Mouse (Mus musculus) gastrocnemius, adult 2 months (tissue): ENCODE results near the gene Cfap43. TPM values are rescaled to one million over a fixed set of nuclear protein-coding genes. Genes with fewer than 3 reads are reported as not detected.

Source experiments
- DNase-seq: peaks from one replicate; pipeline ENCODE4 v3.0.0; 2022
- H3K27ac ChIP-seq: fragments of 200-600 bp; 2 replicates; pipeline ENCODE4 v1.8.1; 2022; ENCODE audit warnings: mild to moderate bottlenecking
- H3K4me3 ChIP-seq: fragments of 200-600 bp; 2 replicates; pipeline ENCODE4 v1.8.1; 2022; ENCODE audit warnings: mild to moderate bottlenecking, moderate library complexity
- CTCF ChIP-seq: fragments of 200-600 bp; IDR thresholded peaks from 2 replicates; pipeline ENCODE4 v1.8.1; 2022; ENCODE audit warnings: antibody characterized with exemption, mild to moderate bottlenecking, moderate library complexity
- intact Hi-C: fragments of 180-260 bp; cut with DNase I; formaldehyde crosslinking; loops from one replicate; pipeline ENCODE4 v1.15.1; 2025
- total RNA-seq, 2 experiments: library from RNA; stranded (reverse); gene quantifications; 2 replicates each; pipeline ENCODE4 v1.2.3; 2021

The Cfap43 gene
- total RNA-seq, 2 experiments from 2014 or later, result 0.11 TPM; not detected in 1

- no peak for TF ChIP-seq CTCF
- H3K4me3 ChIP-seq, result peak overlapping the region; percentile 34
- no peak for DNase-seq
- H3K27ac ChIP-seq, result 0 out of 2 replicates have a peak overlapping the region, but pooled peaks have one; percentile 7
- intact Hi-C loops, result no loop called here
Observed at GRCm38 (mm10) chr19:47909387-47910116, 9.5 kb downstream of the Cfap43 start.

GRCm38 (mm10) chr19:47908961-47909371 is 10.1 kb downstream of the Cfap43 start:
- Histone ChIP-seq H3K27ac (no peak overlapping the region), H3K4me3 (no peak overlapping the region)
- no peak for TF ChIP-seq CTCF
- intact Hi-C loops, result no loop called here
- DNase-seq, result no peak

GRCm38 (mm10) chr19:47907596-47907995 is 11.5 kb downstream of the Cfap43 start:
- no peak overlapping the region for H3K4me3 ChIP-seq
- no peak for TF ChIP-seq CTCF
- no peak for DNase-seq
- no peak overlapping the region for H3K27ac ChIP-seq
- intact Hi-C loops, result no loop called here

DNA sequence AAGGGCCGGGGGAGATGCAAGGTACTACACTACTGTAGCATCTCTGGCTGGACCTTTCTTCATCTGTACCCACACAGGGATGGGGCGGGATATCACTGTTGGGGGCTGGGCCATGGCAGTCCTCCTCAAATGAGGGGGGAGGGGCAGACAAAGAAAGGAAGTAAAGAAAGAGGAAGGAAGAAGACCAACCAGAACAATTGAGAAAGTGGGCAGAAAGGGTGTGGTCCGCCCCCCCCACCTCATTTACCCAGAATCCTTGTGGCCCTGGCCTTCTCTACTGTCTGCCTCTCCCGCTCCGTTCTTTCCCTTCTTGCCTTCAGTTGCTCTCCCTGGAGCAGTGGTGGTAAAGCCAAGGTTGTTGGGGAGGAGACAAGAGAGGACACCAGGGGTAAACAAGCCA is 13.5 kb downstream of the Cfap43 start:
- DNase-seq, result no peak
- Histone ChIP-seq H3K27ac (no peak overlapping the region), H3K4me3 (no peak overlapping the region)
- intact Hi-C loops, result no loop called here
- no peak for TF ChIP-seq CTCF

GRCm38 (mm10) chr19:47905081-47905480 is 14.0 kb downstream of the Cfap43 start:
- intact Hi-C loops, result no loop called here
- Histone ChIP-seq H3K4me3 (no peak overlapping the region), H3K27ac (no peak overlapping the region)
- TF ChIP-seq CTCF, result no peak
- no peak for DNase-seq

DNA sequence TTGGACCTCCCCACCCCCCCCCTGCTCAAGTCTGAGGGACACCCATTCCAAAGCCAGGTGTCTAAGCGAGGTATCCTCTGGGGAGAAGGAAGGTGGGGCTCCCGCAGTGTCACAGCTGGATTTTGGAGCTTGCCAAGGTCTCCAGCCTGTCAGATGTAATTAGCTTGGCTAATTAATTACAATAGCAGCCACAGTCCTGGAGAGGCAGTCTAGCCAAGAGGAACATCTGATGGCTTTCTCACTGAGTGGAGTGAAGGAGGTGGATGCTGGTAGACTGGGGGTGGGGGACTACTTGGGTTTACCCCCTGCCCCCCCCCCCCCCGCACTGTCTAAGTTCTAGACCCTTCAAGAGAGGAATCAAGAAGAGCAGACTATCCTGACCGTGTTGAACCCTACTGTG is 15.4 kb downstream of the Cfap43 start:
- intact Hi-C loops, result no loop called here
- no peak for TF ChIP-seq CTCF
- Histone ChIP-seq H3K4me3 (no peak overlapping the region), H3K27ac (no peak overlapping the region)
- no peak for DNase-seq

DNA sequence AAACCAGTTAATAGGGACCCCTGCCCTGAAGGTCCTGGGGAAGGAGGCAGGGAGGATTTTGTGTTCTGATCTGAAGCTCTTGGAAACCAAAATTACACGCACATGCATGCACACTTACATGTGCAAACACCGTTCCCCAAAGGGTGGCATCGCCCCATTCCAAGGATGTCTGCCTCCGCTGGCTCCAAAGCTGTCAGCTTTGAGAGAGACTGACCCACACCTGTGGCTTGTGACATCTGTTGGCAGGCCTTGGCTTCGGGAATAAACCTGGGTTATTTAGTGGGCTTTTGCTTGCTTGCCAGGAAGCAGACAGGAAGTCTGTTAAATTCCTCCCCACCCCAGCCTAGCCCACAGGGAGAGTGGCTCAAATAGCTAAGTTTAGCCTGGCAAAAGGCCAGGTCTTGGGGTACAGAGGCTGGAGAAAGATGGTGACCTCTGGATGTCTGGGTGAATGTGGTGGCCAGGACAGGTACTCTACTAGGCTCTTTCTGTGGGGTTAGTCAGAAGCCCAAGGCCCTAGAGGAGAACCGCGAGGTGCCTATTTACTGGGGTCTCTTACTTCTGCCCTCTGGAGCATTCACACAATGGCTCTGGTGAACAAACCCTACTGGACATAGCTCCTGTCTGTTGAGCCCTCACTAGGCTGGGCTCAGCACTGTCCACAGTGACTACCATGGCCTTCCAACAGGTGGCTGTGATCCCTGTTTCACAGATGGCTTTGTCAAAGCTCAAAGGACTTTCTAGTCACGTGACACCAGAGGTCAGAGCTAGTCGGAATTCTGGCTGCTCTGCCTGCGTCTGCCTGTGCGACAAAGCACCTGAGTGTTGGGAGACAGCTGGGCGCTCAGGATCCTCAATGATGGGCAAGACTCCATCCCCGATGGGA is 16.5 kb downstream of the Cfap43 start:
- H3K4me3 ChIP-seq, result no peak overlapping the region
- intact Hi-C loops, result no loop called here
- H3K27ac ChIP-seq, result peak overlapping the region; percentile 51
- TF ChIP-seq CTCF, result no peak
- DNase-seq, result no peak

DNA sequence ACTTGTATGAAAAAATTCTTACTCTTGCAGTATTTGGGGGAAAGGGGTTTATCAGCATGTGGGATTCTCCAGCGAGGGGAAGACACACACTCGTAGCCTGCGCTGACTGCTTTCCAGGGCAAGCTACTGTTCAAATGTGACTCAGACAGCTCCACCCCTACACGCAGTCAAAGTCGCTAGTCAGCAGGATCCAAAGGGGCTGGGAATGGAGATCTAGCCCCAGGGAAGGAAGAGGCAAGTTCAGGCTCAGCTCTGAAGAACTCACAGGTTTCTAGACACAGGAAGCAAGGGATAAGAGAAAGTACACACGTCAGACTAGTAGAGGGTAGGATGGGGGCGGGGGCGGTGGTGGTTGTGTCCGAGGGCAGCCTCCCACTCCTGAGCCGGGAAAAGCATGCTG is 18.5 kb downstream of the Cfap43 start:
- intact Hi-C loops, result no loop called here
- DNase-seq, result no peak

GRCm38 (mm10) chr19:47900012-47900411 is 19.1 kb downstream of the Cfap43 start:
- peak; percentile 6; the same call in 1 of the 2 replicates for TF ChIP-seq CTCF
- H3K27ac ChIP-seq, result no peak overlapping the region
- intact Hi-C loops, result no loop called here
- no peak for DNase-seq
- no peak overlapping the region for H3K4me3 ChIP-seq

More for the DNA sequence above, 18.5 kb downstream of the Cfap43 start:
- no peak for TF ChIP-seq CTCF
- Histone ChIP-seq H3K4me3 (no peak overlapping the region), H3K27ac (no peak overlapping the region)

DNA sequence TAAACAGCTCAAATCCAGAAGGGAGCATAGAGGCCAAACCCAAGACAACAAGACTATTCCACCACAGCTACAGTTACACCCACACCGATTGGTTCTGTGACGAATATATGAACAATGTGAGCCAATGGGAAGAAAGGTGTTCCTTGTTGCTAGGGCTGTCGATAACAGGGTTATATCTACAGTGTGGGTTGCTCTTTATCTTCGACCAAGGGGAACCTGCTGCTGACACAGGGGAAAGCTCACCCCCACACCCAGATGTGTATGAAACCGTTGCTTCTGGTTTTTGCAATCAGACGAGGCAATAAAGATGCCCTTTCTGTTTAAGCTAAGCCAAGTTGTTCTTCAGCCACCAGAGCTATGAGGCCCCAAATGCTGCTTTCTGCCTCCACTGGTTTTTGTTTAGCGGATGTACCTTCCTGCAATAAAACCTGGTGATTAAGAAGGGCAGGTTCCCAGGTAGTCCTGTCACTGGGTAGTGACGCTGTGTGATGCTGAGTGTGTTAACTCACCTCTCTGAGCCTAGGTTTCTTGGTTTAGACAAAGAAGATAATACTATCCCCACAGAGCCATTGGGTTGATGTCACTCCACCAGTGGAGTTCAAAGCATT is 20.5 kb downstream of the Cfap43 start:
- Histone ChIP-seq H3K27ac (no peak overlapping the region), H3K4me3 (no peak overlapping the region)
- no peak for TF ChIP-seq CTCF
- intact Hi-C loops, result no loop called here
- no peak for DNase-seq

GRCm38 (mm10) chr19:47893092-47893491 is 26.0 kb downstream of the Cfap43 start:
- Histone ChIP-seq H3K4me3 (no peak overlapping the region), H3K27ac (no peak overlapping the region)
- no peak for TF ChIP-seq CTCF
- intact Hi-C loops, result no loop called here
- DNase-seq, result no peak

- H3K27ac ChIP-seq, result peak overlapping the region; percentile 70
Observed at GRCm38 (mm10) chr19:47891562-47892312, 27.4 kb downstream of the Cfap43 start.

More at GRCm38 (mm10) chr19:47891562-47892312, 27.4 kb downstream of the Cfap43 start:
- H3K4me3 ChIP-seq, result no peak overlapping the region
- DNase-seq, result no peak
- intact Hi-C loops, result no loop called here
- TF ChIP-seq CTCF, result no peak
